Mouse (Mus musculus) lung, embryonic 15.5 days (tissue): ENCODE data around the gene Ppp1ca. TPM values are rescaled to one million over a fixed set of nuclear protein-coding genes. Genes with fewer than 3 reads are reported as not detected.
A peak's percentile ranks its signal among the peaks of the same experiment; 100 is the strongest.

Source experiments
- ATAC-seq: fragments of 200-750 bp; cut with Nextera tagmentation; 2 replicates; pipeline ENCODE4 v1.8.0; 2017; ENCODE audit warnings: moderate number of reproducible peaks, borderline replicate concordance; ENCODE audit not compliant: low FRiP score, low TSS enrichment; ENCODE audit errors: extremely low read depth
- H3K27ac ChIP-seq: fragments of 300-500 bp; sonication (generic); 2 replicates; pipeline ENCODE4 v1.5.1; 2015; ENCODE audit warnings: moderate library complexity, mild to moderate bottlenecking, inconsistent platforms
- H3K27me3 ChIP-seq: fragments of 300-500 bp; sonication (generic); 2 replicates; pipeline ENCODE4 v1.6.1; 2015; ENCODE audit warnings: inconsistent platforms
- H3K36me3 ChIP-seq: fragments of 300-500 bp; sonication (generic); 2 replicates; pipeline ENCODE4 v1.6.1; 2015; ENCODE audit warnings: inconsistent platforms
- H3K4me1 ChIP-seq: fragments of 300-500 bp; sonication (generic); 2 replicates; pipeline ENCODE4 v1.6.1; 2015; ENCODE audit warnings: inconsistent platforms
- H3K4me2 ChIP-seq: fragments of 300-500 bp; sonication (generic); 2 replicates; pipeline ENCODE4 v1.6.1; 2015; ENCODE audit warnings: inconsistent platforms, mild to moderate bottlenecking, moderate library complexity
- H3K4me3 ChIP-seq: fragments of 300-500 bp; sonication (generic); 2 replicates; pipeline ENCODE4 v1.5.1; 2015; ENCODE audit warnings: mild to moderate bottlenecking, inconsistent platforms
- H3K9ac ChIP-seq: fragments of 300-500 bp; sonication (generic); 2 replicates; pipeline ENCODE4 v1.6.1; 2015; ENCODE audit warnings: inconsistent platforms
- H3K9me3 ChIP-seq: fragments of 300-500 bp; sonication (generic); 2 replicates; pipeline ENCODE4 v1.6.1; 2016; ENCODE audit warnings: inconsistent platforms
- WGBS: fragments of 180-500 bp; shearing (Covaris S2); methylation state at CpG from one replicate; pipeline ENCODE4 v1.1.7; 2015; 5-methylcytosine and 5-hydroxymethylcytosine counted together
- polyA plus RNA-seq: library from polyadenylated mRNA; unstranded; fragments of >200 nt; fragmentation: Nextera tagmentation; extraction: Ambion mirVana; gene quantifications from 2 replicates; pipeline ENCODE4 v1.2.1, GENCODE M21; 2015

Gene Ppp1ca
- polyA plus RNA-seq, 1 experiment from 2014 or later: 974 TPM

DNA sequence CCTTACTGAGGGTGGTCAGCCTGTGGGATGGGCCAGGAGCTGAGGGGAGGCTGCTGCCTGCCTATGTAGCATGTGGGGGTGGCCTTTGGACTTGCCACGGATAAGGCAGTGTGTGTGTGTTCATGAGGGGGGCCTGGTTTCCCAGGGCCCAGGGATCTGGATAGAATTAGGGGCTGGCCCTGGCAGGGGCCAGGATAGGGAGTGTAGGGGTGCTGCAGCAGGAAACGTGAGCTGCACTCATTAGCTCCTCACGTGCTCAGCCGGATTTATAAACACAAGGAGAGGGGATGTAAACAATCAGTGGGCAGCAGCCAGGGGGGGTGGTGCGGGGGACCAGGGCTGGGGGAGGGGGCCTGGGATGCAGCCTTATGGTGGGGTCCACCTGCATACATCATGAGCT is 25.3 kb downstream of the Ppp1ca start:
- H3K4me1 ChIP-seq: peaks cover 76% of the 10 kb centered on the region
- no peaks in the 10 kb centered on the region for H3K9me3 ChIP-seq
- H3K4me2 ChIP-seq: peak overlapping the region; percentile 99
- H3K27ac ChIP-seq: peak overlapping the region; percentile 81; the same call in 1 of the 2 replicates
- H3K4me3 ChIP-seq: no peak overlapping the region
- H3K36me3 ChIP-seq: no peaks in the 10 kb centered on the region
- peak; percentile 6; the same call in 1 of the 2 replicates for ATAC-seq
- 3% methylated on average over 5 of the region's 5 CpGs for WGBS
- H3K27me3 ChIP-seq: no peaks in the 10 kb centered on the region
- 0 out of 2 replicates have a peak overlapping the region, but pooled peaks have one; percentile 5 for H3K9ac ChIP-seq

DNA sequence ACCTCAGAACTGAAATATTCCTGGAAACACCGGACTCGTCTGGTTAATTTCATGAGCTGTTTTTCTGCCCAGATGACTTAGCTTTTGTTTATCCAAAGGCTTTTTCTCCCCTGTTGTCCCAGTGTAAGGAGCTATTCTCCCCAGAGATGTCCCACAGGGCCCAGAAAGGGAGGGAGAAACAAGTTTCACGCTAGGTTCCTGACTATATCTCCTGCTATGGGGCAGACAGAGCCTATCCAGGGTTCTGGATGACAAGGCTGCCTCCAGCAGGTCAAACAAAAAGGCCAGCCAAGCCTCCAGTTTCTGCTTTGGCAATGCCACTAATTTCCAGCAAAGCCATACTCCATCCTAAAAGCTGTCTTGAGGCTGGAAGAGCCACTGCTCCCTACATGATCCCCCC is 26.0 kb downstream of the Ppp1ca start:
- Histone ChIP-seq H3K27me3 (no peaks in the 10 kb centered on the region), H3K27ac (no peak overlapping the region), H3K9ac (no peak overlapping the region), H3K36me3 (no peaks in the 10 kb centered on the region), H3K4me2 (no peak overlapping the region), H3K4me3 (no peak overlapping the region), H3K9me3 (no peaks in the 10 kb centered on the region), H3K4me1 (peaks cover 74% of the 10 kb centered on the region)
- no peak for ATAC-seq
- WGBS: 30% methylated on average over 3 of the region's 3 CpGs

DNA sequence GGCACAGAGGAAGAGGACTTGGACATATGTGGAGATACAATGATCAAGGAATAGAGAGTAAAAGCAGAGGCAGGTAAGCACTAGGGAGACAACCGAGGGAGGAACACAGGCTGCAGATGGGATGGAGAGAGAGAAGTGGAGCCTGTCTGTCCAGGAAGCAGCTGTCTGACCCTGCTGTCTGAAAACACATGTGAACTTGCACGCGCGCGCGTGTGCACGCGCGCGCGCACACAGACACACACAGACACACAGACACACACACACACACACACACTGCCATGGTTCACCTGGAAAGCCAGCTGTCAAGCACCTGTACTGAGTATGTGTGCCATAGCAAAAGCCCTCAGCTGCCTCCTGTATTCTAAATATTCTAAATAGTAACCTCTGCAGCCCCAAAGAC is 26.4 kb downstream of the Ppp1ca start:
- Histone ChIP-seq H3K4me2 (no peak overlapping the region), H3K9me3 (no peaks in the 10 kb centered on the region), H3K36me3 (no peaks in the 10 kb centered on the region), H3K9ac (no peak overlapping the region), H3K27me3 (no peaks in the 10 kb centered on the region), H3K4me1 (peaks cover 69% of the 10 kb centered on the region), H3K27ac (no peak overlapping the region), H3K4me3 (no peak overlapping the region)
- WGBS: 86% methylated on average over 11 of the region's 11 CpGs
- no peak for ATAC-seq

DNA sequence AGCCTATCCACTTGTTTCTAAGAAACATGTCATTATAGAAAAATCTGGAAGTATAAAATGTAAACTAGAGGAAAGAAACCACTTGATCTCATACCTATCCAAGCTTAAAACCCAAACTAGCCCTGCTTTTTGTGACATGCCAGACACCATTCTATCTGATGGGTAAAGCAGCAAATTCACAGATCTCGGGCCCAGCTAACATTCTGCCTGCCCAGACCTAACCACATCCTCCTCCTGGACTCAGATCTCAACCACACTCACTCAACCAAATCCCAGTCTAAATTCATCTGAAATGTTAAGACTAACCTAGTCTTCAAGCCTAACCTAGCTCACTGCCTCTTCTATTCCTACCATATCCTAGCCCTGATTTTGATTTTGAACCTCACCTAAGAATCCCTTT is 26.9 kb downstream of the Ppp1ca start:
- H3K27ac ChIP-seq: no peak overlapping the region
- H3K4me3 ChIP-seq: no peak overlapping the region
- H3K9ac ChIP-seq: no peak overlapping the region
- H3K4me1 ChIP-seq: peaks cover 65% of the 10 kb centered on the region
- no peak overlapping the region for H3K4me2 ChIP-seq
- no peaks in the 10 kb centered on the region for H3K27me3 ChIP-seq
- no peaks in the 10 kb centered on the region for H3K9me3 ChIP-seq
- no peak for ATAC-seq
- H3K36me3 ChIP-seq: no peaks in the 10 kb centered on the region
- WGBS: 77% methylated on average over 1 of the region's 1 CpGs

DNA sequence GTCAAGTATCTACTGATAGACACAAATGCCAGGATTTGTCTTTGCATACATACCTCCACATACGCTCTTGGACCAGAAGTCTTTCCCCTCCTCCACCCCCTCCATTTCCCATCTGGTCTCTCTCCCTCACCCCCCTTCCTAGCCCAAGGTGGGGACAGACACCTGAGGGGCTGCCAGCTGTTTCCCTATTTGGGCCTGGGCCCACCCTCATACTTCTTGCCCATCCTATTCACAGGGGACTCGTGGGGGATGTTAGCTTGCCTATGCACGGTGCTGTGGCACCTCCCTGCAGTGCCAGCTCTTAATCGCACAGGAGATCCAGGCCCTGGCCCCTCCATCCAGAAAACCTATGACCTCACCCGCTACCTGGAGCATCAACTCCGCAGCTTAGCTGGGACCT is 28.1 kb downstream of the Ppp1ca start:
- Histone ChIP-seq H3K27ac (peak overlapping the region; percentile 58; the same call in 1 of the 2 replicates), H3K4me1 (peaks cover 62% of the 10 kb centered on the region), H3K36me3 (no peaks in the 10 kb centered on the region), H3K4me2 (peak overlapping the region; percentile 25; the same call in 1 of the 2 replicates), H3K9me3 (no peaks in the 10 kb centered on the region), H3K27me3 (no peaks in the 10 kb centered on the region), H3K4me3 (no peak overlapping the region), H3K9ac (no peak overlapping the region)
- 83% methylated on average over 6 of the region's 6 CpGs for WGBS
- ATAC-seq: no peak

DNA sequence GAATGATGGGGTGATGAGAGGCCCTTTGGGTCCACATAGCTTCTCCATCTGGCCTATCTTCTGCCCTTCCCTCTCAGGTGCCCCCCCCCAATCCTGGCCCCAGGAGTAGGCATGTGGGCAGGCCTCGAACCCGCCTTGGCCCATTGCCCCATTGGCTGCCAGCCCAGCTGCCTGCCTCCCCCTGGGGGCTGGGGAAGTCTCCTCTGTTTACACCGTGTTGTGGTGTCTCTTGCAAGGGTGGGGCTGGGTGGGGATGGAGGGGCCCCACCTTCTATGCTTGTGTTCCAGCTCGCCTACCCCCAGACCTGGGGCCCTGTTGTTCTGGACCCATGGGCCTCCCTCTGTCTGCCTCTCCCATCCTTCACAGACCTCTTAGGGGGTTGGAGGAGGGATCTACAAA is 28.6 kb downstream of the Ppp1ca start:
- H3K27ac ChIP-seq: peak overlapping the region; percentile 58
- WGBS: 43% methylated on average over 4 of the region's 4 CpGs
- H3K9ac ChIP-seq: no peak overlapping the region
- H3K4me2 ChIP-seq: peak overlapping the region; percentile 25
- H3K4me1 ChIP-seq: peaks cover 60% of the 10 kb centered on the region
- H3K4me3 ChIP-seq: no peak overlapping the region
- H3K36me3 ChIP-seq: no peaks in the 10 kb centered on the region
- 0 out of 2 replicates have a peak, but pooled peaks have one; percentile 6 for ATAC-seq
- H3K9me3 ChIP-seq: no peaks in the 10 kb centered on the region
- H3K27me3 ChIP-seq: no peaks in the 10 kb centered on the region

DNA sequence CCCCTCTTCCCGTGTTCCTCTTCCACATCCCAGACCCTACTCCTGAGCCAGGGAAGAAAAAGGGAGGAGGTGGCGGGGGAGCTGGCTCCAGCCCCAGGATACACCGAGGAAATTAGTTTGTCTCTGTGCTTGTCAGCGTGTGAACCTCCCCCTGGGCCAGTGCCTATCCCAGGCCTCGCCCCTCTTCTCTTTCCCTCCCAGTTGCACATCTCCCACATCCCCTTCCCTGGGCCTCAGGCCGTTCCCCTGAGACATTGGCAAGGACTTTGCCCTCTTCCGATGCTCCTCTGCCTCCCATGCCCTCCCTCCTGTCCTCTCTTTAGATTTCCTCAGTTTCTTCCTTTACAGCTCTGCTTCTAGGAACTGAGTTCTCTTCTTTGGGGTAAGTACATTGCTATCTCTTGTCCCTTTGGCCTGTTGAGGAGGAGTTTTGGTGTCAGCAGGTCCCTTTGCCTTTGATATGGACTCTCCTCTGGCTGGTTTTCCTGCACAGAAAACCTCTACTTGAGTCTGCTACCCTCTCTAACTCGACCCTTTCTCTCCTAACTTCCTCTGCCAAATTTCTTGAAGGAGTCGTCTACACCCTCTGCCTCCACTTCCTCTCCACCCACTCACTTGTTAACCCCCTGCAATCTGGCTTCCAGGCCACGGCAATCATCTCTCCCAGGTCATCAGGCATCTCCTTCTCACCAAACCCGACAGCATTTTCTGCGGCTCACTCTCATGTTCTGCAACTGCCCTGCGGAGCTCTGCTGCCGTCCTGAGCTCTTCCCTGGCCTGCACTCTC is 29.3 kb downstream of the Ppp1ca start:
- no peaks in the 10 kb centered on the region for H3K27me3 ChIP-seq
- 25% methylated on average over 14 of the region's 14 CpGs for WGBS
- H3K9ac ChIP-seq: no peak overlapping the region; the same call in 1 of the 2 replicates
- H3K4me1 ChIP-seq: peaks cover 52% of the 10 kb centered on the region
- H3K9me3 ChIP-seq: no peaks in the 10 kb centered on the region
- H3K4me2 ChIP-seq: peak overlapping the region; percentile 25
- H3K36me3 ChIP-seq: no peaks in the 10 kb centered on the region
- H3K27ac ChIP-seq: peak overlapping the region; percentile 58
- H3K4me3 ChIP-seq: no peak overlapping the region
- peak; percentile 32; the same call in 1 of the 2 replicates for ATAC-seq

DNA sequence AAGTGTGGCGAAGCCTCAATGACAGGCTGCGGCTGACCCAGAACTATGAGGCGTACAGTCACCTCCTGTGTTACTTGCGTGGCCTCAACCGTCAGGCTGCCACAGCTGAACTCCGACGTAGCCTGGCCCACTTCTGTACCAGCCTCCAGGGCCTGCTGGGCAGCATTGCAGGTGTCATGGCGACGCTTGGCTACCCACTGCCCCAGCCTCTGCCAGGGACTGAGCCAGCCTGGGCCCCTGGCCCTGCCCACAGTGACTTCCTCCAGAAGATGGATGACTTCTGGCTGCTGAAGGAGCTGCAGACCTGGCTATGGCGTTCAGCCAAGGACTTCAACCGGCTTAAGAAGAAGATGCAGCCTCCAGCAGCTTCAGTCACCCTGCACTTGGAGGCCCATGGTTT is 30.3 kb downstream of the Ppp1ca start:
- Histone ChIP-seq H3K4me2 (no peak overlapping the region), H3K4me3 (no peak overlapping the region), H3K27me3 (no peaks in the 10 kb centered on the region), H3K36me3 (no peaks in the 10 kb centered on the region), H3K27ac (0 out of 2 replicates have a peak overlapping the region, but pooled peaks have one; percentile 58), H3K4me1 (peaks cover 43% of the 10 kb centered on the region), H3K9ac (no peak overlapping the region), H3K9me3 (no peaks in the 10 kb centered on the region)
- WGBS: 55% methylated on average over 11 of the region's 11 CpGs
- no peak for ATAC-seq

DNA sequence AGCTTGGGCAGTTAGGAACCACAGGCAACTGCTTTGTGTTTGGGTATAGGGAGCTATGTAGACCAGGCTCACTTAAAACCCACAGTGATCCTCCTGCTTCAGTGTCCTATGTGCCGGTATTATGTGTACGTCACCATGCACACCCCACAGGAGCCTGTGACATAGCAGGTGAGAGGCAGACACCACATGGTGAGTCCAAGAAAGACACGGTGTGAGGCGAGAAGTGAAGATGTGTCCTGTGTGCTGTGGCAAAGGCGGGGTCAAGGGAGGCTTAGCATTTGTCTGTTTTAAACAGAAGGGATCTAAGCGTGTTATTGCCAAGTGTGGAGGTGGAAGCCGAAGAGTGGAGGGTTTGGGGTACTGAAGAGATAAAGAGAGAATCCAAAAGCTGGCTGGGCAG is 34.9 kb downstream of the Ppp1ca start:
- Histone ChIP-seq H3K9ac (no peak overlapping the region), H3K4me1 (peaks cover 26% of the 10 kb centered on the region), H3K27me3 (peaks cover 14% of the 10 kb centered on the region; the same call in 1 of the 2 replicates), H3K9me3 (no peaks in the 10 kb centered on the region), H3K4me3 (no peak overlapping the region), H3K36me3 (no peaks in the 10 kb centered on the region), H3K4me2 (no peak overlapping the region), H3K27ac (no peak overlapping the region)
- 83% methylated on average over 7 of the region's 7 CpGs for WGBS
- no peak for ATAC-seq

DNA sequence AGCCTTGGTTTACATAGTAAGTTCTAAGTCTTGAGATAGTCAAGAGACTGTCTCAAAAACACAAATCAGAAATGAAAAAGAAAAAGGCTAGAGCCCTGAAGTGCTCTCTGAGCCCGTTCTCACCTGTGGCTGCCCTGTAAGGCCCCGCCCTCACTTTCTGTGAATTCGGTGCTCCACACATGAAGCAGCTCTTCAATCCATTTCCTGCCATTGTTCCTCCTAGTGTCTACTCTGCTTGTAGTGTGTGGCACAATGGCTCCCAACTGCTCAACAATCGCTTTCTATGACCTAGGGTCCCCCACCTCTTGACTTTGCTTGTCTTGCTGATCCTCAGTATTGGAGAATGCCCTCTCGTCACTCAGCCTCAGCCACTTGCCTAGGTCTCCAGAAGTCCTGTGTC is 35.6 kb downstream of the Ppp1ca start:
- Histone ChIP-seq H3K4me1 (peaks cover 23% of the 10 kb centered on the region), H3K9ac (no peak overlapping the region), H3K9me3 (no peaks in the 10 kb centered on the region), H3K27ac (0 out of 2 replicates have a peak overlapping the region, but pooled peaks have one; percentile 18), H3K27me3 (peaks cover 14% of the 10 kb centered on the region; the same call in 1 of the 2 replicates), H3K4me2 (no peak overlapping the region), H3K4me3 (no peak overlapping the region), H3K36me3 (no peaks in the 10 kb centered on the region)
- 57% methylated on average over 5 of the region's 5 CpGs for WGBS
- ATAC-seq: no peak

DNA sequence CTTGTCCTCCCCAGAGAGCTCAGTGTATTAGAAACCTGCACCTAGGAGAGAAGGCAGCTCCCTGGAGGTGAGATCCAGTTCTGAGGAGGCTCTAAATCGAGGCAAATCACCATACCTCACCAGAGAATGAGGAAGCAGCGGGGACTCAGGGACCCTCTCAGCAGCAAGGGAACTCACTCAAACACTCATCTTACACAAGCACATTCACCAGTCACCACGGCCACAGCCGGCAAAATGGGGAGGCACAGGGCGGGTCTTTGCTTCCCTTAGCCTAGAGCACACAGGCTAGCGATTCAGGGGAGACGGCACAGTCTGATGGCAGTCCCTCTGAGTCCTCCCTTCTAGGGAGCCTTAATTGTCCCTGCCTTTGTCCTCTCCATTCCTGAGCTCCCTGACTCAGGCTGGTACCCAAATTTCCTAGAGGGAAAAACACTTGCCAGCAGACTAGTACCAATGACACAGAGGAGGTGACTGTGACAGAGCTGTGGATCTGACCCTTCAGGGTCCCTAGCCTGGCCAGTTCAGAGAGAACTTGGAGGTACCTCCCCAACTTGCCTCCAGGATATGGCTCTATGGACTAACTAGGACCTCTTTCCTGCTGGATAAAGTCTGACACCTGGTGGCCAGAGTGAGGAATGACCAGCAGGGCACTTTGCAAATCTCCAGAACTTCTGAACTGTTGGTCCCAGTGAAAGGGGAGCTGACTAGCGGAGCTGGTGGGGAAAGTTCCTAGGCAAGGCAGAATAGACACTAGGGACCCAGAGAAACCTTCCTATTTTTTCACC is 36.2 kb downstream of the Ppp1ca start:
- 9% methylated on average over 8 of the region's 8 CpGs for WGBS
- no peak overlapping the region for H3K9ac ChIP-seq

DNA sequence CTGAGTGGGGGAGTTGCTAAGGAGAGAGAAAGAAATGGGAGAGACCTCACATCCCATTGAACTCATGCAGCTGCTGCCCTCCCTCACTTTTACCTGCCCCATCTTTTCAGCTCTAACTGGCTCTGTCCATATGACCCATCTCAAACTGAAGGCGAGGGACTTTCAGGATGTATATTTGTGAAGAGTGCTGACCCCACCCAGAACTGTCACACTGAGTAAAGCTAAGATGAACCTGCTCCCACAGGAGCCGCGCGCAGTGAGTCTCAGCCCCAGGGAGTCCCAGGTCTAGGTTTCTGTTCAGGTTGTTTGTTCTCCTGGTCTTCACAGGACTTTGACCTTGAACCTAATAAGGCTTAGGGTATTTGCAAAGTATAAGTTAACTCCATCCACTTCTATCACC is 37.0 kb downstream of the Ppp1ca start:
- no peak overlapping the region for H3K4me2 ChIP-seq
- H3K4me1 ChIP-seq: peaks cover 25% of the 10 kb centered on the region
- no peak overlapping the region for H3K27ac ChIP-seq
- peaks cover 14% of the 10 kb centered on the region; the same call in 1 of the 2 replicates for H3K27me3 ChIP-seq
- WGBS: 64% methylated on average over 4 of the region's 4 CpGs
- no peak overlapping the region for H3K9ac ChIP-seq
- no peaks in the 10 kb centered on the region for H3K9me3 ChIP-seq
- H3K36me3 ChIP-seq: no peaks in the 10 kb centered on the region
- no peak for ATAC-seq
- no peak overlapping the region for H3K4me3 ChIP-seq

More for the DNA sequence above, 36.2 kb downstream of the Ppp1ca start:
- Histone ChIP-seq H3K4me3 (no peak overlapping the region), H3K4me2 (no peak overlapping the region), H3K36me3 (no peaks in the 10 kb centered on the region), H3K27ac (0 out of 2 replicates have a peak overlapping the region, but pooled peaks have one; percentile 18), H3K27me3 (peaks cover 14% of the 10 kb centered on the region; the same call in 1 of the 2 replicates), H3K4me1 (peaks cover 25% of the 10 kb centered on the region), H3K9me3 (no peaks in the 10 kb centered on the region)
- ATAC-seq: no peak
